ENCODE assay signal across 9 mouse cellular contexts in genomic region chr2:140667261-140668047, GRCm38 (mm10). TPM values are rescaled to one million over a fixed set of nuclear protein-coding genes. Genes with fewer than 3 reads are reported as not detected.
DNase-seq lines count a peak whose midpoint lies in the region; ATAC-seq and TF ChIP-seq lines count a peak whose summit lies in the region.
"Had no signal": no experiment of that assay in that cellular context is flagged by ENCODE, and none has a peak within 500 bp of the region (broad histone marks: within the 10 kb centered on the region; RNA-seq: fewer than 3 reads in every experiment).

No protein-coding gene starts in this region.

- H3K36me3 ChIP-seq in heart, embryonic 16.5 days (ENCODE audit: control insufficient read depth, insufficient read depth) = 0 out of 2 replicates have a peak, but pooled peaks cover 3% of the 10 kb centered on the region
- no peaks in the 10 kb centered on the region for H3K36me3 ChIP-seq in embryonic facial prominence, embryonic 11.5 days (replicated peaks; ENCODE audit: control insufficient read depth, insufficient read depth, low read depth, low read length)
- H3K36me3 ChIP-seq in hindbrain, embryonic 10.5 days = peaks cover 9% of the 10 kb centered on the region
- H3K36me3 ChIP-seq in midbrain, embryonic 11.5 days (ENCODE audit: control insufficient read depth, insufficient read depth, low read length) = peaks cover 4% of the 10 kb centered on the region; the same call in 1 of the 2 replicates
- H3K36me3 ChIP-seq in liver, postnatal 0 days (replicated peaks; ENCODE audit: insufficient read depth, low read length) = no peaks in the 10 kb centered on the region

- ATAC-seq in heart, embryonic 16.5 days (replicated peaks; ENCODE audit: extremely low read depth, insufficient read depth, low FRiP score) = no peak
- ATAC-seq in embryonic facial prominence, embryonic 11.5 days (replicated peaks; ENCODE audit: insufficient number of reproducible peaks, low FRiP score, low TSS enrichment, low read depth) = no peak
- no peak for ATAC-seq in midbrain, embryonic 11.5 days (ENCODE audit: low FRiP score)
- no peak for ATAC-seq in liver, postnatal 0 days

- no peak for TF ChIP-seq EP300 in liver, postnatal 0 days (IDR thresholded peaks at IDR 0.05; ENCODE audit: low read depth)

- no peaks in the 10 kb centered on the region for H3K9me3 ChIP-seq in heart, embryonic 16.5 days (replicated peaks; ENCODE audit: control insufficient read depth, low read length)
- H3K9me3 ChIP-seq in embryonic facial prominence, embryonic 11.5 days (replicated peaks; ENCODE audit: control insufficient read depth, low read length) = no peaks in the 10 kb centered on the region
- H3K9me3 ChIP-seq in hindbrain, embryonic 10.5 days = no peaks in the 10 kb centered on the region
- no peaks in the 10 kb centered on the region for H3K9me3 ChIP-seq in midbrain, embryonic 11.5 days (ENCODE audit: control insufficient read depth, low read length)
- no peaks in the 10 kb centered on the region for H3K9me3 ChIP-seq in liver, postnatal 0 days (ENCODE audit: low read length)

- no peaks in the 10 kb centered on the region for H3K27me3 ChIP-seq in heart, embryonic 16.5 days (ENCODE audit: control insufficient read depth, insufficient read depth, low read length)
- no peaks in the 10 kb centered on the region for H3K27me3 ChIP-seq in embryonic facial prominence, embryonic 11.5 days (ENCODE audit: control insufficient read depth, insufficient read depth, low read length)
- no peaks in the 10 kb centered on the region for H3K27me3 ChIP-seq in hindbrain, embryonic 10.5 days (ENCODE audit: insufficient read depth, poor library complexity, severe bottlenecking)
- no peaks in the 10 kb centered on the region for H3K27me3 ChIP-seq in midbrain, embryonic 11.5 days (ENCODE audit: control insufficient read depth, insufficient read depth, low read length)
- no peaks in the 10 kb centered on the region for H3K27me3 ChIP-seq in liver, postnatal 0 days (ENCODE audit: insufficient read depth, low read length)

- no peak for DNase-seq in heart, postnatal 36 days
- DNase-seq in embryonic facial prominence, embryonic 11.5 days (ENCODE audit: low spot score) = no peak
- peak; percentile 16 for DNase-seq in hindbrain, embryonic 10.5 days (ENCODE audit: low spot score)
- peak; percentile 94 for DNase-seq in midbrain, embryonic 11.5 days (ENCODE audit: low spot score, missing footprints)
- DNase-seq in liver, postnatal 0 days = no peak
- DNase-seq in spleen, postnatal 4 days (ENCODE audit: low spot score in 2 of 2) = no peak
- DNase-seq in kidney, adult 11 months = no peak

- peak overlapping the region; percentile 56; the same call in 1 of the 2 replicates for H3K4me2 ChIP-seq in heart, embryonic 16.5 days (ENCODE audit: low read depth, low read length)
- peak overlapping the region; percentile 49 for H3K4me2 ChIP-seq in embryonic facial prominence, embryonic 11.5 days (ENCODE audit: low read depth, low read length)
- peak overlapping the region; percentile 57 for H3K4me2 ChIP-seq in midbrain, embryonic 11.5 days
- no peak overlapping the region for H3K4me2 ChIP-seq in liver, postnatal 0 days (ENCODE audit: low read depth, low read length)

- no peak for TF ChIP-seq CTCF in liver, postnatal 0 days (IDR thresholded peaks at IDR 0.05; ENCODE audit: low read depth)

- no peak overlapping the region for H3K27ac ChIP-seq in heart, embryonic 16.5 days (ENCODE audit: low read length)
- no peak overlapping the region; the same call in 1 of the 2 replicates for H3K27ac ChIP-seq in embryonic facial prominence, embryonic 11.5 days (replicated peaks; ENCODE audit: low read depth, low read length)
- H3K27ac ChIP-seq in hindbrain, embryonic 10.5 days = peak overlapping the region; percentile 75
- no peak overlapping the region for H3K27ac ChIP-seq in midbrain, embryonic 11.5 days (ENCODE audit: low read depth, low read length)
- no peak overlapping the region for H3K27ac ChIP-seq in liver, postnatal 0 days (ENCODE audit: low read depth)
- H3K27ac ChIP-seq: liver, embryonic 14.5 days had no signal

- intact Hi-C loops in heart, postnatal 36 days (cut with DNase I) = loop anchor here (2.0 to 10.0 kb wide), 2 partner anchors 1387 to 1587 kb away; no protein-coding TSS in a partner anchor

- no peak overlapping the region for H3K9ac ChIP-seq in heart, embryonic 16.5 days (ENCODE audit: low read length)
- H3K9ac ChIP-seq in embryonic facial prominence, embryonic 11.5 days (replicated peaks; ENCODE audit: low read length) = peak overlapping the region; percentile 53
- peak overlapping the region; percentile 57 for H3K9ac ChIP-seq in midbrain, embryonic 11.5 days (ENCODE audit: low read length)
- no peak overlapping the region for H3K9ac ChIP-seq in liver, postnatal 0 days (replicated peaks)
- H3K9ac ChIP-seq: liver, embryonic 14.5 days had no signal

- 59% methylated on average over 13 of the region's 13 CpGs for WGBS in heart, embryonic 16.5 days
- whole genome bisulfite sequencing in embryonic facial prominence, embryonic 11.5 days = 27% methylated on average over 13 of the region's 13 CpGs
- 37% methylated on average over 13 of the region's 13 CpGs for WGBS in hindbrain, embryonic 10.5 days
- WGBS in midbrain, embryonic 11.5 days = 11% methylated on average over 13 of the region's 13 CpGs
- WGBS in liver, postnatal 0 days (ENCODE audit: insufficient replicate concordance) = 58% methylated on average over 13 of the region's 13 CpGs

- 0 out of 2 replicates have a peak, but pooled peaks cover 2% of the 10 kb centered on the region for H3K4me1 ChIP-seq in heart, embryonic 16.5 days (ENCODE audit: control insufficient read depth, insufficient read depth, low read length)
- H3K4me1 ChIP-seq in embryonic facial prominence, embryonic 11.5 days (ENCODE audit: control insufficient read depth, insufficient read depth, low read length) = no peaks in the 10 kb centered on the region
- peaks cover 37% of the 10 kb centered on the region for H3K4me1 ChIP-seq in hindbrain, embryonic 10.5 days (replicated peaks)
- peaks cover 24% of the 10 kb centered on the region for H3K4me1 ChIP-seq in midbrain, embryonic 11.5 days (ENCODE audit: control insufficient read depth, insufficient read depth, low read length)
- peaks cover 3% of the 10 kb centered on the region; the same call in 1 of the 2 replicates for H3K4me1 ChIP-seq in liver, postnatal 0 days (ENCODE audit: insufficient read depth)

- H3K4me3 ChIP-seq in heart, embryonic 16.5 days (ENCODE audit: low read length) = no peak overlapping the region; the same call in 1 of the 2 replicates
- peak overlapping the region; percentile 44 for H3K4me3 ChIP-seq in embryonic facial prominence, embryonic 11.5 days (ENCODE audit: low read depth, low read length)
- peak overlapping the region; percentile 66 for H3K4me3 ChIP-seq in hindbrain, embryonic 10.5 days
- peak overlapping the region; percentile 29 for H3K4me3 ChIP-seq in midbrain, embryonic 11.5 days (ENCODE audit: low read depth, low read length)
- H3K4me3 ChIP-seq in liver, postnatal 0 days (ENCODE audit: low read depth, low read length) = no peak overlapping the region

RNA-seq across cellular contexts. Expression of gene Flrt3, which starts 3.8 kb away (rescaled TPM):
- polyA plus RNA-seq in heart, embryonic 16.5 days (2015; fragmentation: Nextera tagmentation; extraction: Ambion mirVana) = 12.1 and 12.8 TPM in 2 replicates
- under 1 TPM; 0.27 to 0.47 TPM for total RNA-seq in heart, postnatal 36 days (2021)
- 111 and 117 TPM in 2 replicates for polyA plus RNA-seq in embryonic facial prominence, embryonic 11.5 days (2014; fragmentation: Nextera tagmentation; extraction: Ambion mirVana)
- polyA plus RNA-seq in hindbrain, embryonic 10.5 days (2016; fragmentation: Nextera tagmentation; extraction: Ambion mirVana) = 35.8 and 42.4 TPM in 2 replicates
- polyA plus RNA-seq in midbrain, embryonic 11.5 days (2014; fragmentation: Nextera tagmentation; extraction: Ambion mirVana) = 94.3 and 94.9 TPM in 2 replicates
- polyA plus RNA-seq in liver, postnatal 0 days (2015; fragmentation: Nextera tagmentation; extraction: Ambion mirVana) = 0.86 and 1.1 TPM in 2 replicates

Comparison
In these comparisons a context has a peak if more than half of its experiments do, and no peak if none do; other contexts are left out.
1. H3K4me3 ChIP-seq: peak in embryonic facial prominence, embryonic 11.5 days (single experiment), hindbrain, embryonic 10.5 days (single experiment) and midbrain, embryonic 11.5 days (single experiment); none in heart, embryonic 16.5 days (single experiment) and liver, postnatal 0 days (single experiment).
2. H3K9ac ChIP-seq: peak in embryonic facial prominence, embryonic 11.5 days (single experiment) and midbrain, embryonic 11.5 days (single experiment); none in heart, embryonic 16.5 days (single experiment) and liver, postnatal 0 days (single experiment).
3. DNase-seq: peak in hindbrain, embryonic 10.5 days (single experiment) and midbrain, embryonic 11.5 days (single experiment); none in heart, postnatal 36 days (0 of 2), embryonic facial prominence, embryonic 11.5 days (single experiment), liver, postnatal 0 days (single experiment), spleen, postnatal 4 days (0 of 2) and kidney, adult 11 months (single experiment).